Mouse (Mus musculus): Measurements from ENCODE around the gene Stag1. TPM values are rescaled to one million over a fixed set of nuclear protein-coding genes. Genes with fewer than 3 reads are reported as not detected.
"Not testable (repeated sequence)": the region's sequence is repeated elsewhere in the genome, so short reads cannot be mapped to it uniquely, and the experiment has no call there.

Gene Stag1
- polyA plus RNA-seq, 1 experiment from 2014 or later = 50.6 TPM

DNA sequence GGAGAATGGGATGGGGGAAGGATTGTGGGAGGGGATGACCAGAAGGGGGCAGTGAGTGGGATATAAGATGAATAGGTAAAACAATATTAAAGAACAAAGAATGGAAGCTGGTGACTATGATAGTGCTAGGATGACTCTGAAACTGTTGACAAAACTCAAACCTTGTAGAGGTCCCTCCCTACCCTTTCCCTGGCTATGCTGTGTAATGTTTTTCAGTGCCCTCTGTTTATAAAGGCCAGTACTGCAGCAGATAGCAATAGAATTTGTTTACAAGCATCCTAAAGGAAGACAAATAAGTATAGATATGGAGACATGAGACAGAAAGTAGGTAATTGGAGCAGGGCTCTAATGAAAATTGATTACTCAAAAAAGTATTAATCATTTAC lies 139.0 kb downstream of the Stag1 start:
- no peak overlapping the region for H3K9ac ChIP-seq (ENCODE audit: low read length)
- ATAC-seq (ENCODE audit: insufficient read depth, low FRiP score, low TSS enrichment) (no peak), DNase-seq (ENCODE audit: low spot score) (no peak)
- H3K4me1 ChIP-seq (ENCODE audit: control insufficient read depth, insufficient read depth, low read length) = no peaks in the 10 kb centered on the region; the same call in 1 of the 2 replicates
- no peaks in the 10 kb centered on the region for H3K27me3 ChIP-seq (ENCODE audit: control insufficient read depth, insufficient read depth, low read length)
- no peaks in the 10 kb centered on the region for H3K9me3 ChIP-seq (ENCODE audit: control insufficient read depth, low read length)
- no peak overlapping the region for H3K4me2 ChIP-seq (ENCODE audit: low read depth)
- no peaks in the 10 kb centered on the region for H3K36me3 ChIP-seq (ENCODE audit: control insufficient read depth, insufficient read depth, low read length)
- H3K4me3 ChIP-seq (ENCODE audit: low read depth, low read length) = no peak overlapping the region
- H3K27ac ChIP-seq (ENCODE audit: low read depth, low read length) = no peak overlapping the region

DNA sequence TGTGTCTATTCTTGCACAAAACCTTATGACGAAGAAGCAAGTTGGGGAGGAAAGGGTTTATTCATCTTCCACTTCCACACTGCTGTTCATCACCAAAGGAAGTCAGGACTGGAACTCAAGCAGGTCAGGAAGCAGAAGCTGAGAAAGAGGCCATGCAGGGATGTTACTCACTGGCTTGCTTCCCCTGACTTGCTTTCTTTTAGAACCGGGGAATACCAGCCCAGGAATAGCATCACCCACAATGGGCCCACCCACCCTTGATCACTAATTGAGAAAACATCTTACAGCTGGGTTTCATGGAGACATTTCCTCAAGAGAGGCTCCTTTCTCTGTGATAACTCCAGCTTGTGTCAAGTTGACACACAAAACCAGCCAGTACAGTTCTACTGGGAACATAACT lies 179.6 kb downstream of the Stag1 start:
- not testable (repeated sequence) for ATAC-seq (ENCODE audit: insufficient read depth, low FRiP score, low TSS enrichment); H3K27ac ChIP-seq (ENCODE audit: low read depth, low read length); H3K36me3 ChIP-seq (ENCODE audit: control insufficient read depth, insufficient read depth, low read length); H3K4me1 ChIP-seq (ENCODE audit: control insufficient read depth, insufficient read depth, low read length); H3K4me2 ChIP-seq (ENCODE audit: low read depth); DNase-seq (ENCODE audit: low spot score); H3K9ac ChIP-seq (ENCODE audit: low read length); H3K27me3 ChIP-seq (ENCODE audit: control insufficient read depth, insufficient read depth, low read length); H3K4me3 ChIP-seq (ENCODE audit: low read depth, low read length); H3K9me3 ChIP-seq (ENCODE audit: control insufficient read depth, low read length)
- 83% methylated on average over 2 of the region's 2 CpGs for WGBS

DNA sequence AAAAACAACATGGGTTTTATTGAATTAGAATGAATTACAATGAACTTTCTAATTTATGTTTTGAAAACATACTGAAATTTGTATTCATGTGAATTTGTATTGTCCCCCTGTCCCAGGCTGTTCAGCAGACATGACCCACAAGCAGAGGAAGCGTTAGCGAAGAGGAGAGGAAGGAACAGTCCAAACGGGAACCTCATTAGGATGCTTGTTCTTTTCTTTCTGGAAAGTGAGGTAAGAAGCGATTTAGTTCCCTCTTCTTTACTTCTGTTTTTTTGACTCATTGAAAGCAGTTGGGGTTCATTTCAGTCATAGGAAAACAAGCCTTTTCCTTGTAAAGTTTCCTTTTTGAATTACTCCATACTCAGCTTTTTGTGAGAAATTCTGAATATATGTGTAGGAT lies 268.4 kb downstream of the Stag1 start:
- H3K27ac ChIP-seq (ENCODE audit: low read depth, low read length) = no peak overlapping the region
- no peaks in the 10 kb centered on the region for H3K36me3 ChIP-seq (ENCODE audit: control insufficient read depth, insufficient read depth, low read length)
- H3K4me2 ChIP-seq (ENCODE audit: low read depth) = no peak overlapping the region
- no peak for ATAC-seq (ENCODE audit: insufficient read depth, low FRiP score, low TSS enrichment)
- no peak overlapping the region for H3K4me3 ChIP-seq (ENCODE audit: low read depth, low read length)
- H3K4me1 ChIP-seq (ENCODE audit: control insufficient read depth, insufficient read depth, low read length) = no peaks in the 10 kb centered on the region
- WGBS = 89% methylated on average over 4 of the region's 4 CpGs
- H3K9me3 ChIP-seq (ENCODE audit: control insufficient read depth, low read length) = no peaks in the 10 kb centered on the region
- H3K27me3 ChIP-seq (ENCODE audit: control insufficient read depth, insufficient read depth, low read length) = no peaks in the 10 kb centered on the region
- DNase-seq (ENCODE audit: low spot score) = no peak
- no peak overlapping the region for H3K9ac ChIP-seq (ENCODE audit: low read length)

DNA sequence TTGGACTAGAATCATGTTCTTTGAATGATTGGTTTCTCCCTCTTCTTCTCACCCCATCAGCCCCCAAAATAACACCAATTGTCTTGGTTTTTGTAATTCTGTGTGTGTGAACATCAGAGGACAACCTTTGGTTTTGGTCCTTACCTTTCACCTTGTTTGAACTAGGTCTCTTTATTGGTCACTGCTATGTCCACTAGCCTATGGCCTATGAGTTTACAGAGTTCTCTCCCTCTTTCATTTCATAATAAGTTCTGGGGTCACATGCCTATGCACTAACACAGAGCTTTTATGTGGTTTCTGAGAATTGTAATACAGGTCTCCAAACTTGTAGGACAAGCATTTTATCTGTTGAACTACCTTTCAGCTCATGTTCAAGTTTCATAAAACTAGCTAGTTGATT lies 272.0 kb downstream of the Stag1 start:
- H3K27ac ChIP-seq (ENCODE audit: low read depth, low read length) = no peak overlapping the region
- H3K36me3 ChIP-seq (ENCODE audit: control insufficient read depth, insufficient read depth, low read length) = no peaks in the 10 kb centered on the region
- H3K4me3 ChIP-seq (ENCODE audit: low read depth, low read length) = no peak overlapping the region
- no peaks in the 10 kb centered on the region for H3K4me1 ChIP-seq (ENCODE audit: control insufficient read depth, insufficient read depth, low read length)
- no peaks in the 10 kb centered on the region for H3K9me3 ChIP-seq (ENCODE audit: control insufficient read depth, low read length)
- no peaks in the 10 kb centered on the region for H3K27me3 ChIP-seq (ENCODE audit: control insufficient read depth, insufficient read depth, low read length)
- H3K9ac ChIP-seq (ENCODE audit: low read length) = no peak overlapping the region
- no peak for ATAC-seq (ENCODE audit: insufficient read depth, low FRiP score, low TSS enrichment)
- DNase-seq (ENCODE audit: low spot score) = no peak
- H3K4me2 ChIP-seq (ENCODE audit: low read depth) = no peak overlapping the region

DNA sequence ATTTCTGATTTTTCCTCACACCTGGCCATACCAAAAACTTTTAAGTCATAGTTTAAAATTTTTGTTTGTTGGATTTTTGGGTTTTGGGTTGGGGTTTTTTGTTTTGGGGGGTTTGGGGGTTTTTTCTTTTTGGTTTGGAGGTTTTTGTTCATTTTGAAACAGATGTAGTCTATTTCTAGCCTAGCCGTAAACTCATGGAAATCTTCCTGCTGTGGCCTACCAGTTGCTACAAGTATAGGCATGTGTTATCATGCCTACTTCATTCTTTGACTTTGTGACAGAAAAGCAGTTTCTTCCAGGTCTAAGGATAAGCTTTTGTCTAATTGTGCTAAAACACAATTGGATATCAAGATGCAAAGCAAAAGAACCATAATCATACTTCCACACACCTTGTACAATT lies 298.5 kb downstream of the Stag1 start:
- H3K9me3 ChIP-seq (ENCODE audit: control insufficient read depth, low read length) = no peaks in the 10 kb centered on the region
- no peak overlapping the region for H3K4me3 ChIP-seq (ENCODE audit: low read depth, low read length)
- H3K4me2 ChIP-seq (ENCODE audit: low read depth) = no peak overlapping the region
- H3K4me1 ChIP-seq (ENCODE audit: control insufficient read depth, insufficient read depth, low read length) = no peaks in the 10 kb centered on the region
- no peaks in the 10 kb centered on the region for H3K27me3 ChIP-seq (ENCODE audit: control insufficient read depth, insufficient read depth, low read length)
- 94% methylated on average over 1 of the region's 1 CpGs for WGBS
- H3K36me3 ChIP-seq (ENCODE audit: control insufficient read depth, insufficient read depth, low read length) = no peaks in the 10 kb centered on the region
- no peak overlapping the region for H3K9ac ChIP-seq (ENCODE audit: low read length)
- no peak for DNase-seq (ENCODE audit: low spot score)
- no peak for ATAC-seq (ENCODE audit: insufficient read depth, low FRiP score, low TSS enrichment)
- no peak overlapping the region for H3K27ac ChIP-seq (ENCODE audit: low read depth, low read length)

DNA sequence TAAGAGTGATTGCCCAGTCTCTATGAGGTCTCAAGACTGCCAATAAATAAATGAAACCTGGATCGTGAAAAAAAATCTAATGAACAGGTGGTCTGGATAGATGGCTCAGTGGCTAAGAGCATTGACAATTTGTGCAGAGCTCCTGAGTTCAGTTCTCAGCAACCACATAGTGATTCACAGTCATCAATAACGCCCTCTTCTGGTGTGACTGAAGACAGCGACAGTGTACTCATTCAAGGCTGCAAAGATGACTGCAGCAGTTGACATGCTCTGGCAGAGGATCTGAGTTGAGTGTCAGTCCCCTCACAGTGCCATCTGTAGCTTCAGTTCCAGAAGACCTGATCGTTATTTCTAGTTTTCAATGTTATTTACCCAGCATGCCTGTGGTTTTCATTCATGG lies 300.4 kb downstream of the Stag1 start:
- Histone ChIP-seq H3K27ac (ENCODE audit: low read depth, low read length) (no peak overlapping the region), H3K27me3 (ENCODE audit: control insufficient read depth, insufficient read depth, low read length) (no peaks in the 10 kb centered on the region), H3K9me3 (ENCODE audit: control insufficient read depth, low read length) (no peaks in the 10 kb centered on the region), H3K4me3 (ENCODE audit: low read depth, low read length) (no peak overlapping the region), H3K4me2 (ENCODE audit: low read depth) (no peak overlapping the region), H3K36me3 (ENCODE audit: control insufficient read depth, insufficient read depth, low read length) (no peaks in the 10 kb centered on the region), H3K9ac (ENCODE audit: low read length) (no peak overlapping the region), H3K4me1 (ENCODE audit: control insufficient read depth, insufficient read depth, low read length) (no peaks in the 10 kb centered on the region)
- DNase-seq (ENCODE audit: low spot score) (no peak), ATAC-seq (ENCODE audit: insufficient read depth, low FRiP score, low TSS enrichment) (no peak)
- 85% methylated on average over 4 of the region's 4 CpGs for WGBS

DNA sequence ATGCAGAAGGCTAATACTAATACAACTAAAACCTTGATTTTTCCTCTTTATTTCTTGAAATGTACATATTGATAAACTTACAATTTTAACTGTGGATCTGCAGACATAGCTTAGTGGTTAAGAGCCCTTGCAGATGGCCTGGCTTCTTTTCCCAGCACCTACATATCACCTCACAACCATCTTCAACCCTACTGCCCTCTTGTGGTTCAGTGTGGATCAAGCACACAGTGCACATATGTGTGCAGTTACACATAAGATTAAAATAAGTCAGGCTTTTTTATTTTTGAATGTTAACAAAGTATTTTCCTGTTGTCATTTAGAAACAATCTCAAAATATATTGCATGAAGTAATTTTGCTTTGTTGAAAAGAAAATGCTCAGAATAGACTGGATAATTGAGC lies 312.8 kb downstream of the Stag1 start:
- Histone ChIP-seq H3K36me3 (ENCODE audit: control insufficient read depth, insufficient read depth, low read length) (peaks cover 2% of the 10 kb centered on the region), H3K9ac (ENCODE audit: low read length) (no peak overlapping the region), H3K4me2 (ENCODE audit: low read depth) (no peak overlapping the region), H3K27me3 (ENCODE audit: control insufficient read depth, insufficient read depth, low read length) (no peaks in the 10 kb centered on the region), H3K4me1 (ENCODE audit: control insufficient read depth, insufficient read depth, low read length) (no peaks in the 10 kb centered on the region), H3K9me3 (ENCODE audit: control insufficient read depth, low read length) (no peaks in the 10 kb centered on the region), H3K4me3 (ENCODE audit: low read depth, low read length) (no peak overlapping the region), H3K27ac (ENCODE audit: low read depth, low read length) (no peak overlapping the region)
- ATAC-seq (ENCODE audit: insufficient read depth, low FRiP score, low TSS enrichment) (no peak), DNase-seq (ENCODE audit: low spot score) (peak; percentile 28)

DNA sequence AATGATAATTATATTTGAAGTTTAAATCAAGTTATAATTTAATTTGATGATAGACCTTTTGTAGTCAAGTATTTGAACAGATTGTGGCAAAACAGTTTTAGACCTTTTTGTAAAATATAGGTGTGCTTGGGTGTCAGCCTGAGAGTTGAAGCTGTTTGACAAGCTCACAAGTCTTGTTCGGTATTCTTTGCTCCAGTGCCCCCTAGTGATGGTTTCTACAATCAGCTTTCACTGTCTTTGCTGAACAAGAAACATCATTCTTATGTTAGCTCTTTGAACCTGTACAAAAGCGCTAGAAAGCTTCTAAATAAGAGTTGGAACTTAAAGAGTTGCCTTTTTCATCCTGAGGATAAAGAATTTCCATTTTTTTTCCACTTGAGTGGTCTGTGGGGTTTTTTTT lies 319.5 kb downstream of the Stag1 start:
- H3K4me2 ChIP-seq (ENCODE audit: low read depth) = no peak overlapping the region
- H3K27ac ChIP-seq (ENCODE audit: low read depth, low read length) = no peak overlapping the region
- no peak overlapping the region for H3K4me3 ChIP-seq (ENCODE audit: low read depth, low read length)
- no peak for ATAC-seq (ENCODE audit: insufficient read depth, low FRiP score, low TSS enrichment)
- DNase-seq (ENCODE audit: low spot score) = peak; percentile 25
- H3K36me3 ChIP-seq (ENCODE audit: control insufficient read depth, insufficient read depth, low read length) = no peaks in the 10 kb centered on the region
- 63% methylated on average over 2 of the region's 2 CpGs for WGBS
- no peak overlapping the region for H3K9ac ChIP-seq (ENCODE audit: low read length)
- H3K4me1 ChIP-seq (ENCODE audit: control insufficient read depth, insufficient read depth, low read length) = no peaks in the 10 kb centered on the region
- H3K27me3 ChIP-seq (ENCODE audit: control insufficient read depth, insufficient read depth, low read length) = no peaks in the 10 kb centered on the region
- no peaks in the 10 kb centered on the region for H3K9me3 ChIP-seq (ENCODE audit: control insufficient read depth, low read length)

DNA sequence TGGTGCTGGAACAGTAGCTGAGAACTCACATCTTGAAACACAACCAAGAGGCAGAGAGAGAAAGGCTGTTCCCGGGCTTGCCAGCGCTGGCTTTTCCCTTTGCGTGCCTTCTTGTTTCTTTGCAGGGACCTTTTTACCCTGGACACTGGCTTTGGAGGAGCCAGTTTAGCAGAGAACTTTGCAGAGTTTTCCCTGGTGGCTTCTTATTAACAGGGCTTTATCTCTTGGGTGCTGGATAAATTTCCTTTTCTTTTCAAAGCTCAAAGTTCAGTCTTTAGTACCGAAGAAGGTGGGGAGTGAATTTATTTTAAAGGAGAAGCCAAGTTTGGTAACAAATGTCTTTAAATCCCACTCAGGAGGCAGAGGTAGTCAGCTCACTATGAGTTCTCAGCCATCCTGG lies 329.0 kb downstream of the Stag1 start:
- ATAC-seq (ENCODE audit: insufficient read depth, low FRiP score, low TSS enrichment) (no peak), DNase-seq (ENCODE audit: low spot score) (no peak)
- no peak overlapping the region for H3K27ac ChIP-seq (ENCODE audit: low read depth, low read length)
- no peaks in the 10 kb centered on the region for H3K27me3 ChIP-seq (ENCODE audit: control insufficient read depth, insufficient read depth, low read length)
- H3K9ac ChIP-seq (ENCODE audit: low read length) = no peak overlapping the region
- H3K36me3 ChIP-seq (ENCODE audit: control insufficient read depth, insufficient read depth, low read length) = peaks cover 2% of the 10 kb centered on the region
- H3K9me3 ChIP-seq (ENCODE audit: control insufficient read depth, low read length) = no peaks in the 10 kb centered on the region
- H3K4me2 ChIP-seq (ENCODE audit: low read depth) = no peak overlapping the region
- no peaks in the 10 kb centered on the region for H3K4me1 ChIP-seq (ENCODE audit: control insufficient read depth, insufficient read depth, low read length)
- H3K4me3 ChIP-seq (ENCODE audit: low read depth, low read length) = no peak overlapping the region
- 94% methylated on average over 4 of the region's 4 CpGs for WGBS

Measured in neural tube, embryonic 11.5 days (tissue).